Mouse (Mus musculus) heart, embryonic 12.5 days (tissue): ENCODE results near the gene Fbxo46. TPM values are rescaled to one million over a fixed set of nuclear protein-coding genes. Genes with fewer than 3 reads are reported as not detected.
"Not testable (repeated sequence)": the region's sequence is repeated elsewhere in the genome, so short reads cannot be mapped to it uniquely, and the experiment has no call there.

Experiments used
- ATAC-seq: fragments of 200-750 bp; cut with Nextera tagmentation; 2 replicates; pipeline ENCODE4 v1.8.0; 2017; ENCODE audit warnings: moderate TSS enrichment, moderate library complexity; ENCODE audit not compliant: insufficient number of reproducible peaks, low FRiP score
- H3K27ac ChIP-seq: fragments of 300-500 bp; sonication (generic); 2 replicates; pipeline ENCODE4 v1.5.1; 2016; ENCODE audit warnings: mild to moderate bottlenecking, moderate library complexity; ENCODE audit not compliant: poor library complexity, severe bottlenecking
- H3K27me3 ChIP-seq: fragments of 300-500 bp; sonication (generic); replicated peaks from 2 replicates; pipeline ENCODE4 v1.6.1; 2016; ENCODE audit warnings: mild to moderate bottlenecking, moderate library complexity
- H3K36me3 ChIP-seq: fragments of 300-500 bp; sonication (generic); 2 replicates; pipeline ENCODE4 v1.6.1; 2016; ENCODE audit warnings: mild to moderate bottlenecking, moderate library complexity
- H3K4me1 ChIP-seq: fragments of 300-500 bp; sonication (generic); replicated peaks from 2 replicates; pipeline ENCODE4 v1.6.1; 2016; ENCODE audit warnings: mild to moderate bottlenecking
- H3K4me2 ChIP-seq: fragments of 300-500 bp; sonication (generic); 2 replicates; pipeline ENCODE4 v1.6.1; 2016; ENCODE audit warnings: mild to moderate bottlenecking, moderate library complexity
- H3K4me3 ChIP-seq: fragments of 300-500 bp; sonication (generic); 2 replicates; pipeline ENCODE4 v1.5.1; 2016; ENCODE audit warnings: mild to moderate bottlenecking
- H3K9ac ChIP-seq: fragments of 300-500 bp; sonication (generic); 2 replicates; pipeline ENCODE4 v1.6.1; 2016; ENCODE audit warnings: mild to moderate bottlenecking, moderate library complexity
- H3K9me3 ChIP-seq: fragments of 300-500 bp; sonication (generic); replicated peaks from 2 replicates; pipeline ENCODE4 v1.6.1; 2016; ENCODE audit warnings: mild to moderate bottlenecking, moderate library complexity
- WGBS: fragments of 180-500 bp; shearing (Covaris S2); methylation state at CpG from one replicate; pipeline ENCODE4 v1.1.7; 2016; 5-methylcytosine and 5-hydroxymethylcytosine counted together
- polyA plus RNA-seq: library from polyadenylated mRNA; unstranded; fragments of >200 nt; fragmentation: Nextera tagmentation; extraction: Ambion mirVana; gene quantifications from 2 replicates; pipeline ENCODE4 v1.2.1, GENCODE M21; 2016

Fbxo46 gene
- polyA plus RNA-seq, 1 experiment from 2014 or later = 10.2 TPM

DNA sequence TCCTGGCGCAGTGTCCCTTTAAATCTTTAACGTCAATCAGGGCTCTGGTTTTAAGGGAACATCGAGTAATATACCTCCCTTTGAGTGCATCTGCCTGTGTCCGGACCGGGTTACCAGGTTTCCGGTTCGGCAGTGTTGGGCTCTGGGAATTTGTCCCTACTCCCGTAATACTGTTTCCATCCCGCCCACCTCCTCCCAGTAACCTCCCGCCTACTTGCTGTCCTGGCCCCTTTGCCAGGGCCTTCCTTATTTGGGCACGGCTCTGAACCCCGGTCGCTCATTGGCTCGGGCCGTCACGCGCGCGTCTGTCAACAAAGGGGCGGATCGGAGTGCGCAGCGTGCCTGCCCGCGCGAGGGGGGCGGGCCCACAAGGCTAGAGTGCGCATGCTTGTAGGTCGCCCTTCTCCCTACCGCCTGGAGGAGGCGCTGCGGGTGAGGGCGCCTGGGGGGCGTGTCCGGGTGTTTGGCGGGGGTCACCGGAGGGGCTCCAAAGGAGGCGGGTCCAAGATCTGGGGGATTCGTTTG, 11.7 kb downstream of the Fbxo46 start:
- Histone ChIP-seq H3K27me3 (no peaks in the 10 kb centered on the region), H3K36me3 (peaks cover 32% of the 10 kb centered on the region), H3K4me1 (peaks cover 9% of the 10 kb centered on the region), H3K4me3 (peak overlapping the region; percentile 53), H3K27ac (peak overlapping the region; percentile 80), H3K4me2 (peak overlapping the region; percentile 72), H3K9ac (peak overlapping the region; percentile 71), H3K9me3 (no peaks in the 10 kb centered on the region)
- WGBS = under 1% methylated on average over 39 of the region's 39 CpGs
- ATAC-seq = peak; percentile 98

DNA sequence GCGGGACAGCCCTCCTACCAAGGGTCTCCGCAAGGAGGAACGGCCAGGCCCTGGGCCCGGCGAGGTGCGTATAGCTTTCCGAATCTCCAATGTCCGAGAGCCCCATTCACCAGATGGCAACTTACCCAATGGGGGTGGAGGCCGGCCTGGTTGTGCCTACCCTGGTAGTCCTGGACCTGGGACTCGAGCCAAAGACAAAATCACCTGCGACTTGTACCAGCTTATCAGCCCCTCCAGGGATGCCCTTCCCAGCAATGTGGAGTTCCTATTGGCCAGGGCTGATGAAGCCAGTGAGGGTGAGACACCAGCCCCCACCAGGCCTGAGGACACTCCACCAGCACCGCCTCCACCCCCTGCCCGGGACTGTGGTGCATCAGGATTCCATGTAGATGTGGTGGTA, 16.5 kb downstream of the Fbxo46 start:
- no peak overlapping the region for H3K4me2 ChIP-seq
- H3K27me3 ChIP-seq = no peaks in the 10 kb centered on the region
- ATAC-seq = no peak
- H3K36me3 ChIP-seq = peaks cover 63% of the 10 kb centered on the region
- WGBS = 92% methylated on average over 13 of the region's 13 CpGs
- no peak overlapping the region for H3K9ac ChIP-seq
- no peak overlapping the region for H3K4me3 ChIP-seq
- H3K4me1 ChIP-seq = peaks cover 2% of the 10 kb centered on the region; the same call in 1 of the 2 replicates
- H3K9me3 ChIP-seq = no peaks in the 10 kb centered on the region
- no peak overlapping the region for H3K27ac ChIP-seq

- Histone ChIP-seq H3K4me2 (no peak overlapping the region), H3K9ac (no peak overlapping the region), H3K36me3 (peaks cover 67% of the 10 kb centered on the region), H3K27ac (no peak overlapping the region), H3K4me3 (no peak overlapping the region), H3K9me3 (no peaks in the 10 kb centered on the region), H3K4me1 (peaks cover 2% of the 10 kb centered on the region; the same call in 1 of the 2 replicates), H3K27me3 (no peaks in the 10 kb centered on the region)
- 89% methylated on average over 38 of the region's 38 CpGs for WGBS
- no peak for ATAC-seq
These were observed 17.1 kb downstream of the Fbxo46 start for GRCm38 (mm10) chr7:19136673-19137334.

DNA sequence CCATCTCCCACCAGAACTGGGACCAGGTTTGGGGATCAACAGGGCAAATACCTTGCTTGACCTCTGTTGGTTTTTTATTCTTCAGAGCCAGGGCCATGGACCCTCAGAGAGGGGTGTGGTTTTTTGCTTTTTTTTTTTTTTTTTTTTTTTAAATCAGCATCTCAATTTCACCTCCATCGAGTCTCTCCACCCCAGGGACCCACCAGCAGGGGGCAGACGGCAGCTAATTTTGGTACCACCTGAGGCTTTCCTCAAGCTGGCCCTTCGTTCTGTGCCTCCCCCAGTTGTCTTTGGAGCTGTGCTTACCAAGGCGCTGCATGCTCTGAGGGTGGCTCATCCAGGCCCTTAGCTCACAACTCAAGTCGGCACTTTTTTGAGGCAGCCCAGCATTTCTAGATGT, 17.7 kb downstream of the Fbxo46 start:
- no peaks in the 10 kb centered on the region for H3K27me3 ChIP-seq
- H3K9me3 ChIP-seq = no peaks in the 10 kb centered on the region
- H3K4me2 ChIP-seq = no peak overlapping the region
- H3K36me3 ChIP-seq = peaks cover 70% of the 10 kb centered on the region
- no peak overlapping the region for H3K4me3 ChIP-seq
- no peak for ATAC-seq
- 56% methylated on average over 5 of the region's 5 CpGs for WGBS
- H3K27ac ChIP-seq = no peak overlapping the region
- H3K9ac ChIP-seq = no peak overlapping the region
- no peaks in the 10 kb centered on the region for H3K4me1 ChIP-seq

GRCm38 (mm10) chr7:19146793-19147192, 27.1 kb downstream of the Fbxo46 start:
- 89% methylated on average over 10 of the region's 10 CpGs for WGBS
- Histone ChIP-seq H3K4me2 (no peak overlapping the region), H3K9me3 (no peaks in the 10 kb centered on the region), H3K9ac (no peak overlapping the region), H3K4me3 (no peak overlapping the region), H3K27me3 (no peaks in the 10 kb centered on the region), H3K4me1 (peaks cover 18% of the 10 kb centered on the region), H3K36me3 (peaks cover 24% of the 10 kb centered on the region), H3K27ac (no peak overlapping the region)
- ATAC-seq = no peak

DNA sequence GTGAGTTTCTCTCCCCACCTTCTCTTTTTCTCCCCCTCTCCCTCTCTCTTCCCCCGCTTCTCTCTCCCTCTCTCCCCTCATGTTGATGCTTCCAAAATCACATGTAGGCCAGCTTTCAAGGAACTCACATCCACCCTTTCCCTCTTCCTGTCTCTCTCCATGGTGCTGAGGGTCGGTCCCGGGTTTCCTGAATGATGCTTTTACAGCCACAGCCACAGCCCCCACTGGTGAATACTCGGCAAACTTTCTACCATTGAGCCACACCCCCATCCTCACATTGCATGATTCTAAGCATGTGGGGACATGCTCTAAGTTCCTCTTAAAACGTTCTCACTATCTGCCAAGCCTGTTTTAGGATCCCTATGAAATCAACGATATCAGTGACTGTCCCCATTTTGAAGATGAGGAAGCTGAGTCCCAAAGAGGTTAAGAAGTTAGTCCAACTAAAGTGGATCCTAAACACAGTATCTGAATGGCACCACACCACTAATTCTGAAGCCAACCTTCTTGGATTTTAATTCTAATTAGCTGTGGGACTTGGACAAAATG, 27.9 kb downstream of the Fbxo46 start:
- no peaks in the 10 kb centered on the region for H3K9me3 ChIP-seq
- H3K4me2 ChIP-seq = 0 out of 2 replicates have a peak overlapping the region, but pooled peaks have one; percentile 91
- ATAC-seq = no peak
- H3K36me3 ChIP-seq = peaks cover 25% of the 10 kb centered on the region
- H3K4me1 ChIP-seq = peaks cover 18% of the 10 kb centered on the region
- no peak overlapping the region for H3K9ac ChIP-seq
- H3K27ac ChIP-seq = no peak overlapping the region
- WGBS = 43% methylated on average over 6 of the region's 6 CpGs
- H3K4me3 ChIP-seq = no peak overlapping the region
- H3K27me3 ChIP-seq = no peaks in the 10 kb centered on the region

GRCm38 (mm10) chr7:19148180-19148874, 28.7 kb downstream of the Fbxo46 start:
- WGBS = 15% methylated on average over 20 of the region's 20 CpGs
- no peak for ATAC-seq
- Histone ChIP-seq H3K9me3 (no peaks in the 10 kb centered on the region), H3K4me1 (peaks cover 18% of the 10 kb centered on the region), H3K9ac (peak overlapping the region; percentile 77), H3K36me3 (peaks cover 26% of the 10 kb centered on the region), H3K27me3 (no peaks in the 10 kb centered on the region), H3K4me3 (peak overlapping the region; percentile 70), H3K4me2 (peak overlapping the region; percentile 91), H3K27ac (peak overlapping the region; percentile 66)

- H3K4me3 ChIP-seq = peak within 1 kb of the TSS; percentile 70
- no peaks in the 10 kb centered on the region for H3K9me3 ChIP-seq
- peak within 1 kb of the TSS; percentile 66 for H3K27ac ChIP-seq
- peak within 1 kb of the TSS; percentile 91 for H3K4me2 ChIP-seq
- H3K9ac ChIP-seq = peak within 1 kb of the TSS; percentile 87
- peak; percentile 97 for ATAC-seq
- H3K36me3 ChIP-seq = peaks cover 33% of the 10 kb centered on the region
- H3K4me1 ChIP-seq = peaks cover 18% of the 10 kb centered on the region
- H3K27me3 ChIP-seq = no peaks in the 10 kb centered on the region
- WGBS = under 1% methylated on average over 43 of the region's 43 CpGs
These were observed 29.3 kb downstream of the Fbxo46 start, which contains the start of gene Qpctl for GRCm38 (mm10) chr7:19148875-19149541. TSS of gene Qpctl (minus strand) at chr7:19149291.

- peaks cover 38% of the 10 kb centered on the region for H3K36me3 ChIP-seq
- H3K27ac ChIP-seq = peak within 1 kb of the TSS; percentile 66
- H3K9me3 ChIP-seq = no peaks in the 10 kb centered on the region
- no peaks in the 10 kb centered on the region for H3K27me3 ChIP-seq
- peak within 1 kb of the TSS; percentile 87 for H3K9ac ChIP-seq
- peaks cover 18% of the 10 kb centered on the region for H3K4me1 ChIP-seq
- peak within 1 kb of the TSS; percentile 70 for H3K4me3 ChIP-seq
- under 1% methylated on average over 24 of the region's 24 CpGs for WGBS
- peak within 1 kb of the TSS; percentile 91 for H3K4me2 ChIP-seq
- ATAC-seq = peak; percentile 92
These were observed 30.0 kb downstream of the Fbxo46 start, which contains the start of gene Snrpd2 for GRCm38 (mm10) chr7:19149626-19150025. TSS of gene Snrpd2 (plus strand) at chr7:19149722.

DNA sequence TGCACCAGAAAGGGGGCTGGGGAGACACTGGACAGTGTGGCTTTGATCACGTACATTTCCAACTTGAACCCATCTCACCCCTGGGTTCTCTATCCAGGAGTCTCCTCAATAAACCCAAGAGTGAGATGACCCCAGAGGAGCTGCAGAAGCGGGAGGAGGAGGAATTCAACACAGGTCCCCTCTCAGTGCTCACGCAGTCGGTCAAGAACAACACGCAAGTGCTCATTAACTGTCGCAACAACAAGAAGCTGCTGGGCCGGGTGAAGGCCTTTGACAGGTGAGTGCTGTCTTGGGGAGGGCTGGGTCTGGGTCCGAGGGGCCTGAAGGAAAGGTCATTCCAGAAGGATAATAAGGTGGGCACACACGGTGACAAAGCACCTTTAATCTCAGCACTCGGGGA, 31.5 kb downstream of the Fbxo46 start:
- not testable (repeated sequence) for H3K9me3 ChIP-seq
- WGBS = 84% methylated on average over 10 of the region's 10 CpGs
- 0 out of 2 replicates have a peak overlapping the region, but pooled peaks have one; percentile 70 for H3K4me3 ChIP-seq

More for the DNA sequence above, 31.5 kb downstream of the Fbxo46 start:
- H3K27ac ChIP-seq, H3K27me3 ChIP-seq, ATAC-seq: not testable (repeated sequence)
- H3K4me2 ChIP-seq = peak overlapping the region; percentile 91; the same call in 1 of the 2 replicates
- peak overlapping the region; percentile 87; the same call in 1 of the 2 replicates for H3K9ac ChIP-seq
- H3K4me1 ChIP-seq = peaks cover 18% of the 10 kb centered on the region
- H3K36me3 ChIP-seq = peaks cover 38% of the 10 kb centered on the region
